Mouse (Mus musculus) heart, embryonic 14.5 days (tissue): Measurements from ENCODE around the gene Col18a1. TPM values are rescaled to one million over a fixed set of nuclear protein-coding genes. Genes with fewer than 3 reads are reported as not detected.

Experiments used
- ATAC-seq: fragments of 200-750 bp; cut with Nextera tagmentation; 2 replicates; pipeline ENCODE4 v1.8.0; 2017; ENCODE audit warnings: low read depth, moderate TSS enrichment; ENCODE audit not compliant: insufficient number of reproducible peaks, insufficient read depth, low FRiP score
- H3K27ac ChIP-seq, 2 experiments: fragments of 200-500 bp in 1 of 2; fragments of 300-500 bp in 1 of 2; sonication (generic) in 1 of 2; replicated peaks in 1 of 2; 2 replicates each; pipeline ENCODE4 v1.5.1; 2012 to 2014; ENCODE audit warnings: low read depth in 2 of 2, low read length in 2 of 2, control low read depth in 1 of 2, mild to moderate bottlenecking in 1 of 2, mixed read lengths in 1 of 2; ENCODE audit not compliant: control insufficient read depth in 1 of 2, insufficient read depth in 1 of 2
- H3K27me3 ChIP-seq: fragments of 300-500 bp; sonication (generic); 2 replicates; pipeline ENCODE4 v1.6.1; 2014; ENCODE audit warnings: mild to moderate bottlenecking, low read length, control low read depth; ENCODE audit not compliant: control insufficient read depth, insufficient read depth
- H3K36me3 ChIP-seq: fragments of 300-500 bp; sonication (generic); 2 replicates; pipeline ENCODE4 v1.6.1; 2014; ENCODE audit warnings: mild to moderate bottlenecking, control low read depth, low read length, mixed read lengths; ENCODE audit not compliant: control insufficient read depth, insufficient read depth
- H3K4me1 ChIP-seq, 2 experiments: fragments of 200-500 bp in 1 of 2; fragments of 300-500 bp in 1 of 2; sonication (generic) in 1 of 2; 2 replicates each; pipeline ENCODE4 v1.6.1; 2012 to 2014; ENCODE audit warnings: low read length in 2 of 2, control low read depth in 1 of 2, mixed read lengths in 1 of 2; ENCODE audit not compliant: control insufficient read depth in 2 of 2, insufficient read depth in 2 of 2
- H3K4me2 ChIP-seq: fragments of 300-500 bp; sonication (generic); 2 replicates; pipeline ENCODE4 v1.6.1; 2014; ENCODE audit warnings: mild to moderate bottlenecking, low read length
- H3K4me3 ChIP-seq, 2 experiments: fragments of 200-500 bp in 1 of 2; fragments of 300-500 bp in 1 of 2; sonication (generic) in 1 of 2; 2 replicates each; pipeline ENCODE4 v1.5.1; 2012 to 2014; ENCODE audit warnings: low read length in 2 of 2, mild to moderate bottlenecking in 2 of 2, control low read depth in 1 of 2, low read depth in 1 of 2, moderate library complexity in 1 of 2; ENCODE audit not compliant: control insufficient read depth in 1 of 2, insufficient read depth in 1 of 2
- H3K9ac ChIP-seq: fragments of 300-500 bp; sonication (generic); 2 replicates; pipeline ENCODE4 v1.6.1; 2014; ENCODE audit warnings: mild to moderate bottlenecking, low read length
- H3K9me3 ChIP-seq: fragments of 300-500 bp; sonication (generic); 2 replicates; pipeline ENCODE4 v1.6.1; 2016; ENCODE audit warnings: low read length, control low read depth; ENCODE audit not compliant: control insufficient read depth
- WGBS: fragments of 180-500 bp; shearing (Covaris S2); extraction: QIAGEN DNeasy Blood & Tissue Kit; methylation state at CpG from one replicate; pipeline ENCODE4 v1.1.7; 2014; 5-methylcytosine and 5-hydroxymethylcytosine counted together
- polyA plus RNA-seq: library from polyadenylated mRNA; unstranded; fragments of >200 nt; fragmentation: Nextera tagmentation; extraction: Ambion mirVana; gene quantifications from 2 replicates; pipeline ENCODE4 v1.2.1, GENCODE M21; 2014

The Col18a1 gene
- polyA plus RNA-seq, 1 experiment from 2014 or later, result 102 TPM

DNA sequence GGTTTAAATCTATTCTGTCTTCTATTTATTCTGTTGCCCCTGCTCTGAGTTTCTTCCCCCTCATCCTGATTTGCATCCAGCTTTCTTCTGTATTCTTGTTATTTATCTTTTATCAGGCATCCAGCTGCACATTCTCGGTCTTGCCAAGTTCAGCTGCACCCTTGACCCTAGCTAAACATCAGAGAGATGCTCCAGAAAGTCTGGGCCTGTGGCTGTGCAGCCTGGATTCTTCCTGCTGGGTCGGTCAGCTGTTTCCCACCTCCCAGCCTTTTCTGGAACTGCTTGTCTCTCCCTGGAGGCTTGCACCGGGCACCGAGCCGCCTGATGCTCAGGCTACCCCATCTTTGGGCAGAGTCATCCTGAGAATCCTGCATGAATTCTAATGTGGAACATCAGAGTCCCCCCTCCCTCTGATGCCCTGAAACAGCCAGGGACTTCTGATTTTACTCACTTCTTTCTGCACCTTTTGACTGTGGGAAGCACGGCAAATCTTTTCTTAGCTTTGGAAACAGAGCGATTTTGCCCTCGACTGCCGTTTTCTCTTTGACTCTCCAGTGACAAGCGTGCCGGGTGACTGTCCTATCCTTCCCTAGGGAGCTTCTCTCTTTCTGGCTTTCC lies 103.8 kb downstream of the Col18a1 start:
- no peaks in the 10 kb centered on the region for H3K27me3 ChIP-seq
- no peaks in the 10 kb centered on the region for H3K9me3 ChIP-seq
- no peak overlapping the region for H3K27ac ChIP-seq
- H3K9ac ChIP-seq, result no peak overlapping the region
- ATAC-seq, result no peak
- H3K36me3 ChIP-seq, result peaks cover 46% of the 10 kb centered on the region
- no peaks in the 10 kb centered on the region for H3K4me1 ChIP-seq
- 77% methylated on average over 11 of the region's 11 CpGs for WGBS
- H3K4me2 ChIP-seq, result no peak overlapping the region
- H3K4me3 ChIP-seq, result no peak overlapping the region

DNA sequence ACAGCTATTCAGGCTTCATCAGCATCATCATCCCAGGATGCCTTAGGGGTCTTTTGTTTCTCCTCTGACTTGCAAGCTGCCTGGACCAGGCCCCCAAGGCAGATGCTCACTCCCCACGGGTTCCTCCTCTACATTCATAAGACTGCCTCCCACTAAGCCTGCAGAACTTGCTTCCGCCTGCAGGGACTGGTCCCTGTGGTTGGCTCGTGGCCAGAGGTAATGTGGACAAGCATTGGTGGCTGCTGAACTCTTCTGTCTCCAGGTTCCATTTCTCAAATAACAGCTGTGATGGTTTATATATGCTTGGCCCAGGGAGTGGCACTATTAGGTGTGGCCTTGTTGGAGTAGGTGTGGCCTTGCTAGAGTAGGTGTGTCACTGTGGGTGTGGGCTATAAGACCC lies 104.9 kb downstream of the Col18a1 start:
- ATAC-seq, result no peak
- Histone ChIP-seq H3K4me3 (no peak overlapping the region), H3K4me1 (peaks cover 3 to 4% of the 10 kb centered on the region in 2 experiments), H3K4me2 (no peak overlapping the region), H3K9me3 (no peaks in the 10 kb centered on the region), H3K36me3 (peaks cover 41% of the 10 kb centered on the region), H3K27ac (no peak overlapping the region), H3K27me3 (no peaks in the 10 kb centered on the region), H3K9ac (no peak overlapping the region)
- WGBS, result 65% methylated on average over 3 of the region's 3 CpGs

DNA sequence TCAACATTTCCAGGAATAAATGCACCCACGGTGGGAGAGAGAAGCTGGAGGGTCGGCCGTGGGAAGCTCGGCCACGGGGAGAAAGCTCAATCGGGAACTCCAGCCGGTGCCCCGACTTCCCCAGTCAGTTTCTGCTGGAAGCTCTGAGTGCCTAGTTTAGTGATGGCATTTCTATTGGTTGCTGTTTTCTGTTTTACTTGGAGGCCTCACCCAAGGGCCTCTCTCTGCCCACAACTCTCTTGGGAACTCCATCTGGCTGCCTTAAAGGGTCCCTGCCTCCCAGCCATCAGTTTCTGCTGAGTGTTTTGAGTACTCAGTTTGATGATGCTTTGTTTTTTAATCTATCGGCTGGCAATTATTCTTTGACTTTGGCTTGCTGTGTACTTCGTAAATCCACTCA lies 109.6 kb downstream of the Col18a1 start:
- Histone ChIP-seq H3K27ac (no peak overlapping the region), H3K27me3 (no peaks in the 10 kb centered on the region), H3K9me3 (no peaks in the 10 kb centered on the region), H3K36me3 (peaks cover 53% of the 10 kb centered on the region), H3K4me1 (peaks cover 3 to 4% of the 10 kb centered on the region in 2 experiments), H3K4me2 (no peak overlapping the region), H3K9ac (no peak overlapping the region), H3K4me3 (no peak overlapping the region)
- 68% methylated on average over 10 of the region's 10 CpGs for WGBS
- ATAC-seq, result no peak

DNA sequence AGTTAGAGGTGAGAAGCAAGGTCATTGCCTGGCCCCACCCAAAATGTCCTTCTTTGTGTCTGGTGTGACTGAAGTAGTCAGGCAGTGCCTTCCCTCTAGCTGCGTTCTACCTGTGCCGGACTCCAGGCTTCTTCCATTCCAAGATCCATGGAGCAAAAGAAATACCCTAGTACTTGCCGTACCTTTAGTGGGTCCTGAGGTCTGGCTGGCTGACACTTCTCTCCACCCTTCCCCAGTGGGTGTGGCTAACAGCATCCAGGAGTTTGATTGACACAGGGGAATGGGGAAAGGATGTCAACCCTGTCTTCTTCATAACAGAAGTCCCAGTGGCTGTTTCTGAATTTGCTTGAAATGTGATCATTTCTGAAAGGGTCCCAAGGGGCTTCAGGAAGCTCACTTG lies 117.7 kb downstream of the Col18a1 start:
- Histone ChIP-seq H3K4me2 (no peak overlapping the region), H3K9me3 (no peaks in the 10 kb centered on the region), H3K4me1 (no peaks in the 10 kb centered on the region; a peak in 1 of 4 replicates), H3K4me3 (no peak overlapping the region), H3K27me3 (no peaks in the 10 kb centered on the region), H3K36me3 (peaks cover 64% of the 10 kb centered on the region), H3K9ac (no peak overlapping the region), H3K27ac (no peak overlapping the region)
- 84% methylated on average over 3 of the region's 3 CpGs for WGBS
- no peak for ATAC-seq

DNA sequence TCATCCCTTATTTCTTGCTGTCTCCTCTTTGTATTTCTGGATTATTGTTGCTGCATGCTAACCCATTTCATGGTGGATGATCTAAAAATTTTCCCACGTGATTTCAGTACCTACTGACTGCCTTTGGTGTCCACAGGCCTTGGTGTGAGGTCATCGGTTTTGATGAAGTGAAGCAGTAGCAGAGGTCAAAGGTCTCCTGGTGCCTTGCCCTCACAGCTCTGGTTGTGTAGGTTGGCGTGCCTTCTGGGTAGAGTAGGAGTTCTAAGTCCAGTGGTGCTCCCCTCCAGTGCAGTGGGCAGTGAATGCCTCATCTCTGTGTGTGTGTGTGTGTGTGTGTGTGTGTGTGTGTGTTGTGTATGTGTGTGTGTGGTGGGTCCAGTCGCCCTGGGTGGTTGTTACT lies 118.2 kb downstream of the Col18a1 start:
- H3K4me1 ChIP-seq, result no peaks in the 10 kb centered on the region; a peak in 1 of 4 replicates
- H3K27me3 ChIP-seq, result no peaks in the 10 kb centered on the region
- H3K4me2 ChIP-seq, result no peak overlapping the region
- H3K36me3 ChIP-seq, result peaks cover 64% of the 10 kb centered on the region
- no peak overlapping the region for H3K4me3 ChIP-seq
- WGBS, result 82% methylated on average over 4 of the region's 4 CpGs
- no peak overlapping the region for H3K9ac ChIP-seq
- H3K9me3 ChIP-seq, result no peaks in the 10 kb centered on the region
- no peak overlapping the region for H3K27ac ChIP-seq
- ATAC-seq, result no peak

DNA sequence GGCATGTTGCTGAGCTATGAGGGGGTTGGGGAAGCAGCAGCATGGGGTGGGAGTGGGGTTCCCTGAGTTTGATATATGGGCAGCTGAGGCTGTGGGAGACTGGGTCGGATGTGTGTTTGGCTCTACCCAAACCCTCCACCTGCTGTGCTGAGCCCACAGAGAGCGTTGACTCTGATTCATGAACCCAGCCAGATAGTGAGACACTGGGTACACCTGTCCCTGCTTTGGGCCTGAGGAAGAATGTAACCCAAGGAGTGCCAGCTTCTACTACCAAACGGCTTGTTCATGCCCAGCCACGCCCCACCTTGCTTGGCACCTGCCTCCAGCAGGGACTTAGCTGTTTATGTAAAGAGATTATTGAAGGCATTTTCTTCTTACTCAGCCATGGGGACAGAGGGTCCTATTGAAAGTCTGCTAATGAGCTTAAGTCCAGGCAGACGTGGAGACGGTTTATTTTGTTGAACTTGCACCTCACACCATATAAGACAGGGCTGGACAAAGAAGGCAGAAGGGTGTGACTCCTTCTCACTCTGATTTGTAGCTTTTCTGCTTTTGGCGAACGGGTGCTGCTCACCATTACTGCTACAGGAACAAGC lies 127.7 kb downstream of the Col18a1 start:
- Histone ChIP-seq H3K9ac (no peak overlapping the region), H3K27ac (no peak overlapping the region), H3K4me3 (no peak overlapping the region), H3K27me3 (no peaks in the 10 kb centered on the region), H3K9me3 (no peaks in the 10 kb centered on the region), H3K4me1 (peaks cover 4 to 8% of the 10 kb centered on the region in 2 experiments; a peak in 3 of 4 replicates), H3K4me2 (no peak overlapping the region), H3K36me3 (peaks cover 39% of the 10 kb centered on the region)
- WGBS, result 91% methylated on average over 8 of the region's 8 CpGs
- ATAC-seq, result no peak

DNA sequence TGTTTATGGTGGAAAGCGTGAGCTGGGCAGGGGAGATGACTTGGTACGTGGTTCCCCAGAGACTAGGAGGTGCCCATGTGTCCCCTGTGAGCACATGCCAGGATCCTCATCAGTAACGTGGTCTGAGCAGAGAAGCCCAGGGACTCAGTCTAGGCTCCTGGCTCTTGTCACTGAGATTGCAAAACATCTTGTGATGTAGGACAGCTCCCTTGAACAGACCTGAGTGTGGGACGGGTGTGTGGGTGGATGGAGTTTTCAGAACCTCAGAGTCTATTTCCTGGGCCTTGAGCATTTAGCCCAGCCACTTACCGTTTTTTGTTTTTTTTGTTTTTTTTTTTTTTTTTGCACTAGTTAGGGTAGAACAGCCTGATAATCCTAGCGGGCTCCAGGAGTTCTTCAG lies 130.9 kb downstream of the Col18a1 start:
- no peaks in the 10 kb centered on the region for H3K9me3 ChIP-seq
- H3K9ac ChIP-seq, result no peak overlapping the region
- no peak for ATAC-seq
- peaks cover 17% of the 10 kb centered on the region for H3K36me3 ChIP-seq
- peaks cover 7 to 11% of the 10 kb centered on the region in 2 experiments for H3K4me1 ChIP-seq
- WGBS, result 65% methylated on average over 6 of the region's 6 CpGs
- H3K27me3 ChIP-seq, result 0 out of 2 replicates have a peak, but pooled peaks cover 5% of the 10 kb centered on the region
- no peak overlapping the region for H3K4me2 ChIP-seq
- H3K27ac ChIP-seq, result no peak overlapping the region
- no peak overlapping the region for H3K4me3 ChIP-seq
